Mouse (Mus musculus): ENCODE data around the gene Ints6l.

The Ints6l gene

GRCm38 (mm10) chrX:56531266-56531665 lies 76.6 kb downstream of the Ints6l start:
- DNase-seq: peak; percentile 28

GRCm38 (mm10) chrX:56537162-56537561 lies 82.5 kb downstream of the Ints6l start:
- DNase-seq: no peak

- no peak for DNase-seq
Measured at GRCm38 (mm10) chrX:56549506-56549905, 94.8 kb downstream of the Ints6l start, which contains the start of gene Gm648. Gm648 (minus strand) TSS chrX:56549606.

GRCm38 (mm10) chrX:56553584-56553983 lies 98.9 kb downstream of the Ints6l start:
- DNase-seq: no peak
